10 mouse cellular contexts compared by ENCODE assay signal in genomic region chr9:63613569-63613968, GRCm38 (mm10). TPM values are rescaled to one million over a fixed set of nuclear protein-coding genes. Genes with fewer than 3 reads are reported as not detected.
A peak's percentile ranks its signal among the peaks of the same experiment; 100 is the strongest.
DNase-seq lines count a peak whose midpoint lies in the region; ATAC-seq and TF ChIP-seq lines count a peak whose summit lies in the region.
"Had no signal": no experiment of that assay in that cellular context is flagged by ENCODE, and none has a peak within 500 bp of the region (broad histone marks: within the 10 kb centered on the region; RNA-seq: fewer than 3 reads in every experiment).

No protein-coding gene starts in this region.

- no peaks in the 10 kb centered on the region for H3K9me3 ChIP-seq in midbrain, embryonic 13.5 days
- H3K9me3 ChIP-seq in midbrain, embryonic 16.5 days (replicated peaks; ENCODE audit: control insufficient read depth, low read length, poor library complexity, severe bottlenecking): no peaks in the 10 kb centered on the region
- H3K9me3 ChIP-seq in stomach, embryonic 14.5 days (ENCODE audit: control insufficient read depth, low read depth, low read length): no peaks in the 10 kb centered on the region

- H3K4me2 ChIP-seq in midbrain, embryonic 13.5 days (replicated peaks): 0 out of 2 replicates have a peak overlapping the region, but pooled peaks have one; percentile 3
- H3K4me2 ChIP-seq in midbrain, embryonic 16.5 days (ENCODE audit: low read length): no peak overlapping the region
- H3K4me2 ChIP-seq in stomach, embryonic 14.5 days (replicated peaks; ENCODE audit: low read depth, low read length): 0 out of 2 replicates have a peak overlapping the region, but pooled peaks have one; percentile 14

- H3K27ac ChIP-seq in gastrocnemius, adult 2 months: peak overlapping the region; percentile 21; the same call in 1 of the 2 replicates
- H3K27ac ChIP-seq in midbrain, embryonic 13.5 days: peak overlapping the region; percentile 48; the same call in 1 of the 2 replicates
- no peak overlapping the region for H3K27ac ChIP-seq in midbrain, embryonic 16.5 days (ENCODE audit: low read length)
- no peak overlapping the region for H3K27ac ChIP-seq in stomach, embryonic 14.5 days (ENCODE audit: low read length)

- no peaks in the 10 kb centered on the region for H3K27me3 ChIP-seq in midbrain, embryonic 13.5 days
- no peaks in the 10 kb centered on the region for H3K27me3 ChIP-seq in midbrain, embryonic 16.5 days (ENCODE audit: control insufficient read depth, insufficient read depth, low read depth, low read length)
- no peaks in the 10 kb centered on the region for H3K27me3 ChIP-seq in stomach, embryonic 14.5 days (ENCODE audit: control insufficient read depth, insufficient read depth, low read length)

- 0 out of 2 replicates have a peak overlapping the region, but pooled peaks have one; percentile 8 for H3K9ac ChIP-seq in midbrain, embryonic 13.5 days (replicated peaks)
- H3K9ac ChIP-seq in midbrain, embryonic 16.5 days (ENCODE audit: low read depth, low read length): no peak overlapping the region
- no peak overlapping the region for H3K9ac ChIP-seq in stomach, embryonic 14.5 days (replicated peaks; ENCODE audit: low read depth, low read length)

- peak; percentile 34; the same call in 1 of the 2 replicates for ATAC-seq in midbrain, embryonic 13.5 days
- no peak for ATAC-seq in midbrain, embryonic 16.5 days
- peak; percentile 42; the same call in 1 of the 2 replicates for ATAC-seq in stomach, embryonic 14.5 days (ENCODE audit: insufficient number of reproducible peaks, insufficient read depth, low FRiP score, low read depth)

- H3K4me3 ChIP-seq in gastrocnemius, adult 2 months: no peak overlapping the region
- no peak overlapping the region for H3K4me3 ChIP-seq in midbrain, embryonic 13.5 days (replicated peaks)
- H3K4me3 ChIP-seq in midbrain, embryonic 16.5 days (ENCODE audit: low read depth, low read length): no peak overlapping the region
- H3K4me3 ChIP-seq in stomach, embryonic 14.5 days (ENCODE audit: low read depth, low read length): no peak overlapping the region

- intact Hi-C loops in gastrocnemius, adult 2 months (cut with DNase I): no loop called here
- intact Hi-C loops in gastrocnemius, postnatal 36 days (cut with DNase I): no loop called here

- H3K36me3 ChIP-seq in midbrain, embryonic 13.5 days: peaks cover 19% of the 10 kb centered on the region
- H3K36me3 ChIP-seq in midbrain, embryonic 16.5 days (ENCODE audit: control insufficient read depth, insufficient read depth, low read length): peaks cover 12% of the 10 kb centered on the region
- peaks cover 4% of the 10 kb centered on the region; the same call in 1 of the 2 replicates for H3K36me3 ChIP-seq in stomach, embryonic 14.5 days (ENCODE audit: control insufficient read depth, insufficient read depth, low read length)

- 36% methylated on average over 1 of the region's 1 CpGs for WGBS in midbrain, embryonic 13.5 days
- WGBS in midbrain, embryonic 16.5 days: 43% methylated on average over 1 of the region's 1 CpGs
- 39% methylated on average over 1 of the region's 1 CpGs for WGBS in stomach, embryonic 14.5 days

- peaks cover 30% of the 10 kb centered on the region for H3K4me1 ChIP-seq in midbrain, embryonic 13.5 days (replicated peaks)
- H3K4me1 ChIP-seq in midbrain, embryonic 16.5 days (ENCODE audit: control insufficient read depth, insufficient read depth, low read length): peaks cover 12% of the 10 kb centered on the region; the same call in 1 of the 2 replicates
- H3K4me1 ChIP-seq in stomach, embryonic 14.5 days (ENCODE audit: control insufficient read depth, insufficient read depth, low read length): peaks cover 13% of the 10 kb centered on the region

- TF ChIP-seq CTCF in gastrocnemius, adult 2 months (IDR thresholded peaks at IDR 0.05): no peak

- DNase-seq in gastrocnemius, adult 2 months: no peak
- no peak for DNase-seq in gastrocnemius, postnatal 36 days
- peak; percentile 36 for DNase-seq in kidney, postnatal 14 days
- DNase-seq in left cerebral cortex, adult 8-10 months (ENCODE audit: low spot score in 2 of 2): no peak
- no peak for DNase-seq in thymus, postnatal 25 days

RNA-seq across cellular contexts. Expression of gene Aagab, which starts 11.1 kb away (rescaled TPM):
- total RNA-seq in gastrocnemius, adult 2 months (2021): 10 to 100 TPM; 11.1 to 12.2 TPM
- total RNA-seq in gastrocnemius, postnatal 36 days (2021): 10 to 100 TPM; 10.9 TPM
- polyA plus RNA-seq in midbrain, embryonic 13.5 days (2015; fragmentation: Nextera tagmentation; extraction: Ambion mirVana): 60.0 and 65.9 TPM in 2 replicates
- 69.6 and 70.7 TPM in 2 replicates for polyA plus RNA-seq in midbrain, embryonic 16.5 days (2015; fragmentation: Nextera tagmentation; extraction: Ambion mirVana)
- polyA plus RNA-seq in stomach, embryonic 14.5 days (2014; fragmentation: Nextera tagmentation; extraction: Ambion mirVana): 30.5 and 31.1 TPM in 2 replicates
- total RNA-seq in left cerebral cortex, adult 8-10 months (2022): 10 to 100 TPM; 41.2 to 50.7 (median 46.4) TPM

RNA-seq across cellular contexts. Expression of gene Iqch, which starts 11.3 kb away (rescaled TPM):
- total RNA-seq in gastrocnemius, adult 2 months (2021): not detected
- not detected for total RNA-seq in gastrocnemius, postnatal 36 days (2021)
- polyA plus RNA-seq in midbrain, embryonic 13.5 days (2015; fragmentation: Nextera tagmentation; extraction: Ambion mirVana): 0.15 TPM in 1 of 2 replicates, not detected in the other
- 0.15 TPM in 1 of 2 replicates, not detected in the other for polyA plus RNA-seq in midbrain, embryonic 16.5 days (2015; fragmentation: Nextera tagmentation; extraction: Ambion mirVana)
- polyA plus RNA-seq in stomach, embryonic 14.5 days (2014; fragmentation: Nextera tagmentation; extraction: Ambion mirVana): 0.22 TPM in 1 of 2 replicates, not detected in the other
- total RNA-seq in left cerebral cortex, adult 8-10 months (2022): under 1 TPM in 2 of 4 experiments, not detected in 2; 0.11 to 0.19 TPM
- total RNA-seq: heart, adult 8-10 months; left cerebral cortex, adult 18-20 months had no signal

Comparison
In these comparisons a context has a peak if more than half of its experiments do, and no peak if none do; other contexts are left out.
1. H3K27ac ChIP-seq: peak in gastrocnemius, adult 2 months (single experiment) and midbrain, embryonic 13.5 days (single experiment); none in midbrain, embryonic 16.5 days (single experiment) and stomach, embryonic 14.5 days (single experiment).